Mouse (Mus musculus): Measurements from ENCODE around the gene Slco1c1. TPM values are rescaled to one million over a fixed set of nuclear protein-coding genes. Genes with fewer than 3 reads are reported as not detected.

Gene Slco1c1
- 0.04 TPM in 1 of 2 replicates, not detected in the other for polyA plus RNA-seq (2012; rRNA removed)

DNA sequence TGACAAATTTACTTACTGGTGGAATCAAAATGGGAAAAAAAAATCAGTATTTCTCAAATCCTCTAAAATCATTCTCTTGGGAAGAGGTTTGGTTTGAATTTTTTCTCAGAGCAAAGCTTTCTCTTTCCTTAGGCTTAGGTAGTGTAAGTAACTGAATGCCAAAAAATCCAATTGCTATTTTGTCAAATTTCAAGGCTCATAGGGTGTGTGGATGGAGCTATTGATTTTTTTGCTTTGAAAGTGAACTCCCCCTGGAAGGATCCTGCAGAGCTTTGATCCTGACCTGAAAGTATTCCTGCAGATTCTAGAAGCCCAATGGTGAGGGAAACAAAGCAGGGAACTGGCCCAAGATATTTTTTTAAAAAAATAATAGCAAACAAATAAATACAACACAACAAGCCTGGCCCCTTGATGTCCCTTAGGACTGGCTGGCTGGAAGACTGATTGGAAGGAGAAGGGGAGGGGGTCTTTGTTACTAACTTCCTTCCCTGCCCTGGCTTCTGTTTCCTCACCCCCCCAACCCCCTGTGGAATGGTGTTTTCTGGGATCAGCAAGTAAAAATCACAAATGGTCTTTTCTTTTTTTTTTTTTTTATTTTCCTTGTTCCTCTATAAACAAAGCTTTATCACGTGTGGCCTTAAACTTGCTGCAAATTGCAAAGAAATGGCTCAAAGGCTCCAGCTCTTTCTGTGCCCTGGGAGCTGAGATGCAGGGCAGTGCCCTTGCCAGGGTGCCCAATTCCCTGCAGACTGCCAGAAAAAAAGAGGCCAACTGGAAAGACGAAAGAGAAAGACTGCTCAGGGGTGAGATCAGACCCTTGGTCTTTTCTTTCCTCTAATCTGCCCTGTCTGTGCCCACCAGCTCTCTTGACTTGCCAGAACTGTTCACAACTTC is at the start of gene Slco1c1:
Gene Slco1c1 (plus strand): TSS at position 622 of the 894 bp plus-strand sequence.
- 71% methylated on average over 2 of the region's 2 CpGs for WGBS

DNA sequence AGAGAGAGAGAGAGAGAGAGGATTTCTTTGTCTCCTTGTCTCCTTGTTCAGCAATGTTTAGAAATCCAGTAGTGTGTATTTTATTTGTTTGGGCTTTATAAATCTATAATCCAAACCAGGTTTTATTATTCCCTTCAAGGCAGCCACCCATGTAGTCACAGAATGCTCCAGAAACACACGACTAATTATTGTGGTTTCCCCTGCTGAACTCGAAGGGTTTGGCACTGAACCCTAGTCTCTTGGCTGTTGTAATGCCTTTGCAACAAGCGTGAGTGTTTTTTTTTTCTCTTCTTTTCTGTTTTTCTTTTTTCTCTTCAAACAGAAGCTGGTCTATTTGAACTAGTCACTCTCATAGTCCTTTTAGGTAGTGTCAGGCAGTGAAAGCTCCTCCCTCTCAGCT is 49.5 kb upstream of the Slco1c1 start:
- no peak overlapping the region for H3K27ac ChIP-seq (ENCODE audit: control insufficient read depth, insufficient read depth, low read length)
- DNase-seq, result no peak
- no peak overlapping the region for H3K4me3 ChIP-seq (ENCODE audit: control insufficient read depth, insufficient read depth, low read length)
- 22% methylated on average over 3 of the region's 3 CpGs for WGBS
- TF ChIP-seq CTCF (IDR thresholded peaks at IDR 0.05; ENCODE audit: borderline replicate concordance, control insufficient read depth, extremely low read depth, insufficient read depth, low read length, poor library complexity) (no peak), POLR2A (IDR thresholded peaks at IDR 0.05; ENCODE audit: control insufficient read depth, extremely low read depth, insufficient read depth, low read length, poor library complexity) (no peak)
- no peaks in the 10 kb centered on the region for H3K27me3 ChIP-seq (ENCODE audit: control insufficient read depth, insufficient read depth, low read length)
- no peaks in the 10 kb centered on the region for H3K36me3 ChIP-seq (ENCODE audit: control insufficient read depth, insufficient read depth, low read length)
- H3K4me1 ChIP-seq (replicated peaks; ENCODE audit: control insufficient read depth, insufficient read depth, low read length), result no peaks in the 10 kb centered on the region

More for the DNA sequence above, at the start of gene Slco1c1:
- no peak within 1 kb of the TSS for H3K4me3 ChIP-seq (ENCODE audit: control insufficient read depth, insufficient read depth, low read length)
- no peak for TF ChIP-seq POLR2A (IDR thresholded peaks at IDR 0.05; ENCODE audit: control insufficient read depth, extremely low read depth, insufficient read depth, low read length, poor library complexity)
- TF ChIP-seq CTCF (IDR thresholded peaks at IDR 0.05; ENCODE audit: borderline replicate concordance, control insufficient read depth, extremely low read depth, insufficient read depth, low read length, poor library complexity), result no peak
- no peaks in the 10 kb centered on the region for H3K4me1 ChIP-seq (replicated peaks; ENCODE audit: control insufficient read depth, insufficient read depth, low read length)
- no peak within 1 kb of the TSS for H3K27ac ChIP-seq (ENCODE audit: control insufficient read depth, insufficient read depth, low read length)
- H3K27me3 ChIP-seq (ENCODE audit: control insufficient read depth, insufficient read depth, low read length), result no peaks in the 10 kb centered on the region
- no peaks in the 10 kb centered on the region for H3K36me3 ChIP-seq (ENCODE audit: control insufficient read depth, insufficient read depth, low read length)
- no peak for DNase-seq

DNA sequence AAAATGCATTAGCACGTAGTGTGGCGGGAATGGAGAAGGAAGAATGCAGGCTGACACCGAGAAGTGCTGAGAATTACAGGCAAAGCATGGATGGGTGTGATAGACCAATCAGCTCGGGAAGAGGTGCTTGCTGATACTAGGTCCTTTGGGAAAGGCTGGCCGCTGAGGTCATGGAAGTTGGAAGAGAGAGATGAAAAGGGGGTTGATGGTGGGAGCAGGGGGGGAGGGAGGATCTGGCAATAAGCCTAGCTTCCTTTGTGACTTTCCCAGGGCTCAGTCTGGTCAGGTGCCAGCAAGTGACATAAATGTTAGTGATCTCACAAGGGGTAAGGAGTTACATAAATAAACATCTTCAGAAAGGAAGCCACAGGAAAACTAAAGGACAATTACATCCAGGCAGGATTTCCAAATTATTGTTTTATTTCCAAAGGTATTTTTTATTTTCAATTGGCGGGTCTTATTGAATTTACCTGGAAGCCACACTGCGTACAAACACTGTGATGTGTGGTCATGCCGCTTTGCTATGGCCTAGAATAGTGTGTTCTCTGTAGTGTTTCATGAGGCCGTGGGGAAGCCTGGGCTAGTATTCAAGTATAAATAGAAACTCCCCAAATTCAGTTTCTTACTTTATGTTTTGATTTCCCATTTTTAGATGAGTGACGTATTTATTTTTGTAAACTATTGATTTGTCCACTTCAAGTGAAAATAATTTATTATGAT is 38.7 kb upstream of the Slco1c1 start:
- TF ChIP-seq CTCF (IDR thresholded peaks at IDR 0.05; ENCODE audit: borderline replicate concordance, control insufficient read depth, extremely low read depth, insufficient read depth, low read length, poor library complexity) (no peak), POLR2A (IDR thresholded peaks at IDR 0.05; ENCODE audit: control insufficient read depth, extremely low read depth, insufficient read depth, low read length, poor library complexity) (no peak)
- DNase-seq, result no peak
- 84% methylated on average over 10 of the region's 10 CpGs for whole genome bisulfite sequencing
- Histone ChIP-seq H3K27ac (ENCODE audit: control insufficient read depth, insufficient read depth, low read length) (no peak overlapping the region), H3K4me3 (ENCODE audit: control insufficient read depth, insufficient read depth, low read length) (no peak overlapping the region), H3K27me3 (ENCODE audit: control insufficient read depth, insufficient read depth, low read length) (no peaks in the 10 kb centered on the region), H3K36me3 (ENCODE audit: control insufficient read depth, insufficient read depth, low read length) (no peaks in the 10 kb centered on the region), H3K4me1 (replicated peaks; ENCODE audit: control insufficient read depth, insufficient read depth, low read length) (no peaks in the 10 kb centered on the region)

DNA sequence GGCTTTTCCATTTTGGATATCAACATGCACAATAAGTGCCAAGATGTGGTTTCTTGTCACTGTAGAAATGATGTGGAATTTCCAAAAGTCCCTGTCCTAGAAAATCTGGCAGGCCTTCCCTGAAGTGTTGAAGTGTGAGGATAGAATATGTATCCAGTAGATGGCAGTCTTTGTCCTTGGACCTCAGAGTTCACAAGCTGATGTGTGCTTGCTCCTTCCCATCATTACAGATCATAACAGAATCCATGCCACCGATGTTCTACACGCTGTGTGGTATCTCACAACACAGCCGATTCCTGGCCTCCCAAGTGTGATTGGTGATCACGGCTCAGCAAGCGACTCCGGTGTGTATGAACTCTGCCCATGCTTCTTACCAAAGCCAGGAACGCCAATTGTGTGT is 36.9 kb upstream of the Slco1c1 start:
- WGBS, result 83% methylated on average over 7 of the region's 7 CpGs
- DNase-seq, result no peak
- Histone ChIP-seq H3K4me3 (ENCODE audit: control insufficient read depth, insufficient read depth, low read length) (no peak overlapping the region), H3K27me3 (ENCODE audit: control insufficient read depth, insufficient read depth, low read length) (no peaks in the 10 kb centered on the region), H3K4me1 (replicated peaks; ENCODE audit: control insufficient read depth, insufficient read depth, low read length) (no peaks in the 10 kb centered on the region), H3K36me3 (ENCODE audit: control insufficient read depth, insufficient read depth, low read length) (no peaks in the 10 kb centered on the region), H3K27ac (ENCODE audit: control insufficient read depth, insufficient read depth, low read length) (no peak overlapping the region)
- TF ChIP-seq POLR2A (IDR thresholded peaks at IDR 0.05; ENCODE audit: control insufficient read depth, extremely low read depth, insufficient read depth, low read length, poor library complexity) (no peak), CTCF (IDR thresholded peaks at IDR 0.05; ENCODE audit: borderline replicate concordance, control insufficient read depth, extremely low read depth, insufficient read depth, low read length, poor library complexity) (no peak)

DNA sequence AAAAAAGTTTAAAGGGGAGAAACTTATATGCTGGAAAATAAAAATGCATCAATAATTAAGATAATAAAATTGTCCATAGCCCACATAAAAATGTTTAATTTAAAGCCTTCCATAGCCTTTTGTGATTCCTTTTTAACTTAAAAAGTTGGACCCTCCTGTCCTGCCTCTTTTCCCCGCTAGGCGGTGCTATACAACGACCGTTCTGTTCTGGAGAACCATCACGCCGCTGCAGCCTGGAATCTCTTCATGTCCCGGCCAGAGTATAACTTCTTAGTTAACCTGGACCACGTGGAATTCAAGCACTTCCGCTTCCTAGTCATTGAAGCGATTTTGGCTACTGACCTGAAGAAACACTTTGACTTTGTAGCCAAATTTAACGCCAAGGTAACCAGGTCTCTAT is 35.5 kb upstream of the Slco1c1 start:
- DNase-seq, result no peak
- Histone ChIP-seq H3K27ac (ENCODE audit: control insufficient read depth, insufficient read depth, low read length) (no peak overlapping the region), H3K27me3 (ENCODE audit: control insufficient read depth, insufficient read depth, low read length) (no peaks in the 10 kb centered on the region), H3K36me3 (ENCODE audit: control insufficient read depth, insufficient read depth, low read length) (no peaks in the 10 kb centered on the region), H3K4me3 (ENCODE audit: control insufficient read depth, insufficient read depth, low read length) (no peak overlapping the region), H3K4me1 (replicated peaks; ENCODE audit: control insufficient read depth, insufficient read depth, low read length) (no peaks in the 10 kb centered on the region)
- no peak for TF ChIP-seq POLR2A (IDR thresholded peaks at IDR 0.05; ENCODE audit: control insufficient read depth, extremely low read depth, insufficient read depth, low read length, poor library complexity)
- no peak for TF ChIP-seq CTCF (IDR thresholded peaks at IDR 0.05; ENCODE audit: borderline replicate concordance, control insufficient read depth, extremely low read depth, insufficient read depth, low read length, poor library complexity)
- 25% methylated on average over 11 of the region's 11 CpGs for WGBS

DNA sequence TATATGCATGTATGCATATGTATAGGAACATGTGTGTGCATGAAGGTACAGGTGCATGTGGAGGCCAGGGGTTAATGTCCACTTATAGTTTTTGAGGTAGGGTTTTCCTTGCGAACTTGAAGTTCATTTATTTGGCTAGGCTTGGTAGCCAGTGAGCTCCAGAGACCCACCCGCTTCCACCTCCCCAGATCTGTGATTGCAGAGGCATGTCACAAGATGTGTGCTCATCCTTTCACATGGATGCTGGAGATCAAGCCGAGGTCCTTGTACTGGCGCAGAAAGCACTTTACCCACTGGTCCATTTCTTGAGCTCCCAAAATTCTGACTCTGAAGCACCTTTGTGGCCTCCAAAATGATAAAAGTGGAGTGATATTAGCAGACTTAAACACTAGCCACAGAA is 29.3 kb upstream of the Slco1c1 start:
- no peak for DNase-seq
- TF ChIP-seq POLR2A (IDR thresholded peaks at IDR 0.05; ENCODE audit: control insufficient read depth, extremely low read depth, insufficient read depth, low read length, poor library complexity) (no peak), CTCF (IDR thresholded peaks at IDR 0.05; ENCODE audit: borderline replicate concordance, control insufficient read depth, extremely low read depth, insufficient read depth, low read length, poor library complexity) (no peak)
- Histone ChIP-seq H3K27me3 (ENCODE audit: control insufficient read depth, insufficient read depth, low read length) (no peaks in the 10 kb centered on the region), H3K4me1 (replicated peaks; ENCODE audit: control insufficient read depth, insufficient read depth, low read length) (no peaks in the 10 kb centered on the region), H3K36me3 (ENCODE audit: control insufficient read depth, insufficient read depth, low read length) (no peaks in the 10 kb centered on the region), H3K4me3 (ENCODE audit: control insufficient read depth, insufficient read depth, low read length) (no peak overlapping the region), H3K27ac (ENCODE audit: control insufficient read depth, insufficient read depth, low read length) (no peak overlapping the region)
- WGBS, result 94% methylated on average over 4 of the region's 4 CpGs

Data from thymus, adult 2 months (tissue).